Mouse (Mus musculus): ENCODE data around the gene Car5b.
A peak's percentile ranks its signal among the peaks of the same experiment; 100 is the strongest.

The Car5b gene

GRCm38 (mm10) chrX:163957803-163958466, 69.9 kb downstream of the Car5b start:
- peak; percentile 77 for DNase-seq

DNA sequence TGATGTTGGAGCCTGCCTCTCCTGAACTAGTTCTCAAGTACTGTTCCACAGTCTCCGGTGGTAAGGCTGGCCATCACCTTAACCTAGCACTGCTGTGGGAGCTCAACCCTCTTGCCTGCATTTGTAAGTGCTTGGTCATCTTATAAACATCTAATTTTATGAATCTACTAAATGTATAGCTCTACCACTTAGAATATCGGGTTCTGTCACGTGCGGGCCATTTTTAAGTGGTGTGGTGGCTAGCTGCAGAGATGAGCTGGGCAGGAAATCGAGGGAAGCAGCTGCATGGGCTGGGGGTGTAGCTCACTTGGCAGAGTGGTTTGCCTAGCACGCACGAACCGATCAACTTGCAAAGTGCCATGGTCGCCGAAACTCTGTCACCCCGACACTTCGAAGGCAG, 70.4 kb downstream of the Car5b start:
- no peak for DNase-seq

DNA sequence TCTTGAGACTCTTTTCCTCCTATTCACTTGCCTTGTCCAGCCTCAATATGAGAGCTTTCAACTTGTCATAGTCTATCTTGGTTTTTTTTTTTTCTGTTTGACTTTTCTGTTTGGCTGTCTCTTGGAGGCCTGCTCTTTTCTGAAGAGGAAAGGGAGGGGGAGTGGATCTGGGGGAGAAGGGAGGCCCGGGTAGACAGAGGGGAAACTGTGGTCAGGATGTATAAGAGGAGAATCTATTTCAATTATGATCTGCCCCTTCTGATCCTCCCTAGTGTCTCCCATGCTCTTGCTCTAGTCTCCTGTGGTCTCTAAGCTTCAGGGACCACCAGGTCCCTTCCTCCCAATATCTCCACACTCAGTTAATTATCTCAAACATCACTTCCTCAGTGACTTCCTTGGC, 76.2 kb downstream of the Car5b start:
- no peak for DNase-seq

DNA sequence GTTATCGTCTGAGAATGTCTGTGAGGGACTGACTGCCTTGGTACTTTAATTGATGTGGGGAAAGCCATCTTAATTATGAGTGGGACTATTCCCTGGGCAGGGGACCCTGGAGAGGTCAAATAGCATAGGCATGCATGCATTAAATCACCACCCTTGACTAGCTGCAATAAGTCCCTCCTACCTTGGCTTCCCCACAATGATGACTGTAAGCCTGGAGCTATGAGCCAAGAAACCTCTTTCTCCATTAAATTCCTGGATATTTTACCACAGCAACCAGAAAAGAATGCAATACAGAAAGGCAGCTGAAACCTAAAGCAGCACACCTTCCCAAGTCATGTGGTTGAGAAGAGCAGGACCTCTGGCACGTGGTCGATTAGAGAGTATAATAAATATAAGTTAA, 83.4 kb downstream of the Car5b start:
- no peak for DNase-seq

- DNase-seq = no peak
Observed at GRCm38 (mm10) chrX:163938587-163938986, 89.2 kb downstream of the Car5b start.

GRCm38 (mm10) chrX:163934731-163935130, 93.1 kb downstream of the Car5b start:
- DNase-seq = no peak

- no peak for DNase-seq
Observed at GRCm38 (mm10) chrX:163929550-163929949, 98.2 kb downstream of the Car5b start.
